8 mouse cellular contexts compared by ENCODE assay signal in the genomic region with DNA sequence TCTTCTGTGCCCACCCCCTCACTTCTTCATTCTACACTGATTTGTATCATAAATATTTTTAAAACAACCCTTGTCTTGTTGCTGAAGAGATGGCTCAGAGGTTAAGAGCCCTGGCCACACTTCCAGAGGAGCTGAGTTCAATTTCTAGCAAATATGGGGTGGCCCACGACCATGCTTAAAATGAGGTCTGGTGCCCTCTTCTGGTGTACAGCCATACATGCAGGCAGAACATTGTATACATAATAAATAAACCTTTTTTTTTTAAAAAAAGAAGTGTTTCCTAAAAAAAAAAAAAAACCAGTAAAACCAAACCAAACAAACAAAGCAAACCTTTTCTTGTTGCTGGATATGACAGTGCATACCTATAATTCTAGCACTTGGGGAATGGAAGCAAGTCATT.
DNase-seq lines count a peak whose midpoint lies in the region; ATAC-seq and TF ChIP-seq lines count a peak whose summit lies in the region.

No protein-coding gene starts in this region.

- H3K27me3 ChIP-seq in forebrain, embryonic 12.5 days: no peaks in the 10 kb centered on the region

- no peak overlapping the region for H3K4me3 ChIP-seq in lung, adult 2 months (replicated peaks; ENCODE audit: extremely low read depth, low read depth, low read length)
- H3K4me3 ChIP-seq in forebrain, embryonic 12.5 days (replicated peaks): no peak overlapping the region

- peak; percentile 31; the same call in 1 of the 2 replicates for TF ChIP-seq CTCF in lung, adult 2 months (IDR thresholded peaks at IDR 0.05; ENCODE audit: insufficient read depth, low read length)

- H3K4me1 ChIP-seq in lung, adult 2 months (ENCODE audit: control insufficient read depth, insufficient read depth, low read length): no peaks in the 10 kb centered on the region
- peaks cover 9% of the 10 kb centered on the region; the same call in 1 of the 2 replicates for H3K4me1 ChIP-seq in forebrain, embryonic 12.5 days

- no peak for ATAC-seq in cerebellum, adult (ENCODE audit: insufficient number of reproducible peaks, low FRiP score, low TSS enrichment)
- ATAC-seq in forebrain, embryonic 12.5 days (ENCODE audit: low FRiP score): 0 out of 2 replicates have a peak, but pooled peaks have one; percentile 45

- H3K4me2 ChIP-seq in forebrain, embryonic 12.5 days: no peak overlapping the region

- no peak for TF ChIP-seq POLR2A in lung, adult 2 months (IDR thresholded peaks at IDR 0.05; ENCODE audit: borderline replicate concordance, extremely low read depth, low read depth, low read length)

- peak; percentile 29 to 31 for DNase-seq in cerebellum, adult 18-20 months
- no peak for DNase-seq in lung, adult 2 months
- no peak for DNase-seq in lung, postnatal 4 days
- peak; percentile 22 for DNase-seq in retina, embryonic 14.5 days (ENCODE audit: low spot score)
- no peak for DNase-seq in spleen, adult 12 weeks (ENCODE audit: low spot score)
- no peak for DNase-seq in right cerebral cortex, postnatal 14 days

- WGBS in lung, adult 2 months: 11% methylated on average over 1 of the region's 1 CpGs
- WGBS in forebrain, embryonic 12.5 days: 25% methylated on average over 1 of the region's 1 CpGs

- no peaks in the 10 kb centered on the region for H3K36me3 ChIP-seq in forebrain, embryonic 12.5 days (replicated peaks)

- H3K9ac ChIP-seq in forebrain, embryonic 12.5 days: no peak overlapping the region

- no peaks in the 10 kb centered on the region for H3K9me3 ChIP-seq in forebrain, embryonic 12.5 days

- H3K27ac ChIP-seq in forebrain, embryonic 12.5 days: no peak overlapping the region

Comparison
In these comparisons a context has a peak if more than half of its experiments do, and no peak if none do; other contexts are left out.
1. DNase-seq: peak in cerebellum, adult 18-20 months (2 of 2) and retina, embryonic 14.5 days (single experiment); none in lung, adult 2 months (single experiment), lung, postnatal 4 days (0 of 2), spleen, adult 12 weeks (single experiment) and right cerebral cortex, postnatal 14 days (single experiment).